Mouse (Mus musculus) MEL (cell line): Measurements from ENCODE around the gene Pbx2. TPM values are rescaled to one million over a fixed set of nuclear protein-coding genes. Genes with fewer than 3 reads are reported as not detected.
A peak's percentile ranks its signal among the peaks of the same experiment; 100 is the strongest.

Experiments
- DNase-seq: peaks from one replicate; pipeline ENCODE4 v3.0.0; 2011; ENCODE audit warnings: low read depth, low spot score
- H3K27ac ChIP-seq: 2 replicates; pipeline ENCODE4 v1.5.1; 2012; ENCODE audit warnings: low read depth, mild to moderate bottlenecking, control low read depth, low read length, moderate library complexity; ENCODE audit not compliant: control insufficient read depth
- H3K27me3 ChIP-seq, 2 experiments: fragments of 150-350 bp in 1 of 2; sonication (generic) in 1 of 2; 2 replicates each; pipeline ENCODE4 v1.6.1; 2012; ENCODE audit warnings: low read length in 2 of 2, mild to moderate bottlenecking in 2 of 2, improper control_type of control experiment in 1 of 2, moderate library complexity in 1 of 2; ENCODE audit not compliant: insufficient read depth in 2 of 2, control insufficient read depth in 1 of 2
- H3K36me3 ChIP-seq, 2 experiments: 2 replicates each; pipeline ENCODE4 v1.6.1; 2012 to 2014; ENCODE audit warnings: low read length in 2 of 2, improper control_type of control experiment in 1 of 2, inconsistent platforms in 1 of 2, mild to moderate bottlenecking in 1 of 2; ENCODE audit not compliant: insufficient read depth in 2 of 2, control insufficient read depth in 1 of 2
- H3K4me1 ChIP-seq, 2 experiments: fragments of 150-350 bp in 1 of 2; sonication (generic) in 1 of 2; 2 replicates each; pipeline ENCODE4 v1.6.1; 2012; ENCODE audit warnings: low read length in 2 of 2, improper control_type of control experiment in 1 of 2, mild to moderate bottlenecking in 1 of 2; ENCODE audit not compliant: insufficient read depth in 2 of 2, control insufficient read depth in 1 of 2
- H3K4me3 ChIP-seq, 2 experiments: fragments of 150-350 bp in 1 of 2; sonication (generic) in 1 of 2; 2 replicates each; pipeline ENCODE4 v1.5.1; 2012; ENCODE audit warnings: low read depth in 2 of 2, low read length in 2 of 2, mild to moderate bottlenecking in 2 of 2, moderate library complexity in 2 of 2, control low read depth in 1 of 2, improper control_type of control experiment in 1 of 2; ENCODE audit not compliant: control insufficient read depth in 1 of 2, insufficient read depth in 1 of 2
- H3K79me2 ChIP-seq: 2 replicates; pipeline ENCODE4 v1.6.1; 2012; ENCODE audit warnings: mild to moderate bottlenecking, low read length, moderate library complexity; ENCODE audit not compliant: control insufficient read depth, poor library complexity, insufficient read depth
- H3K9ac ChIP-seq: 2 replicates; pipeline ENCODE4 v1.6.1; 2012; ENCODE audit warnings: low read depth, mild to moderate bottlenecking, control low read depth, low read length, moderate library complexity; ENCODE audit not compliant: control insufficient read depth, poor library complexity, severe bottlenecking
- H3K9me3 ChIP-seq: fragments of 150-350 bp; sonication (generic); replicated peaks from 2 replicates; pipeline ENCODE4 v1.6.1; 2012; ENCODE audit warnings: mild to moderate bottlenecking, low read length, improper control_type of control experiment, moderate library complexity; ENCODE audit not compliant: insufficient read depth
- BHLHE40 ChIP-seq: IDR thresholded peaks from 2 replicates; pipeline ENCODE4 v1.6.1; 2012; ENCODE audit warnings: low read depth, mild to moderate bottlenecking, inconsistent platforms, low read length, improper control_type of control experiment, borderline replicate concordance
- CHD1 ChIP-seq: IDR thresholded peaks from 2 replicates; pipeline ENCODE4 v1.6.1; 2012; ENCODE audit warnings: low read depth, mild to moderate bottlenecking, inconsistent platforms, low read length, improper control_type of control experiment
- CHD2 ChIP-seq: IDR thresholded peaks from 2 replicates; pipeline ENCODE4 v1.6.1; 2011; ENCODE audit warnings: low read length, improper control_type of control experiment
- CTCF ChIP-seq, 3 experiments: IDR thresholded peaks in 2 of 3; conservative IDR thresholded peaks in 1 of 3; 2 replicates each; pipeline ENCODE4 v1.5.1; 2011 to 2012; ENCODE audit warnings: low read length in 3 of 3, low read depth in 2 of 3, mild to moderate bottlenecking in 2 of 3, improper control_type of control experiment in 1 of 3, inconsistent platforms in 1 of 3, mixed read lengths in 1 of 3, moderate library complexity in 1 of 3; ENCODE audit not compliant: control insufficient read depth in 1 of 3, insufficient read depth in 1 of 3, poor library complexity in 1 of 3, severe bottlenecking in 1 of 3
- E2F4 ChIP-seq: IDR thresholded peaks from 2 replicates; pipeline ENCODE4 v1.6.1; 2011; ENCODE audit warnings: low read depth, low read length, improper control_type of control experiment, borderline replicate concordance
- EP300 ChIP-seq, 2 experiments: IDR thresholded peaks; 2 replicates each; pipeline ENCODE4 v1.6.1; 2011; ENCODE audit warnings: improper control_type of control experiment in 2 of 2, low read length in 2 of 2, low read depth in 1 of 2, mild to moderate bottlenecking in 1 of 2
- ETS1 ChIP-seq: IDR thresholded peaks from 2 replicates; pipeline ENCODE4 v1.6.1; 2012; ENCODE audit warnings: low read depth, mild to moderate bottlenecking, inconsistent platforms, low read length, improper control_type of control experiment, moderate library complexity
- GABPA ChIP-seq: IDR thresholded peaks from 2 replicates; pipeline ENCODE4 v1.6.1; 2012; ENCODE audit warnings: low read depth, mild to moderate bottlenecking, inconsistent platforms, low read length, improper control_type of control experiment, moderate library complexity
- GATA1 ChIP-seq: IDR thresholded peaks from 2 replicates; pipeline ENCODE4 v1.6.1; 2011; ENCODE audit warnings: low read depth, low read length, improper control_type of control experiment
- HCFC1 ChIP-seq: IDR thresholded peaks from 2 replicates; pipeline ENCODE4 v1.6.1; 2012; ENCODE audit warnings: low read depth, mild to moderate bottlenecking, inconsistent platforms, low read length, improper control_type of control experiment, moderate library complexity
- JUND ChIP-seq: IDR thresholded peaks from 2 replicates; pipeline ENCODE4 v1.6.1; 2011; ENCODE audit warnings: low read depth, mild to moderate bottlenecking, improper control_type of control experiment, low read length
- KAT2A ChIP-seq: conservative IDR thresholded peaks from 2 replicates; pipeline ENCODE4 v1.6.1; 2012; ENCODE audit warnings: low read depth, low read length, improper control_type of control experiment, inconsistent platforms
- MAFK ChIP-seq: IDR thresholded peaks from 2 replicates; pipeline ENCODE4 v1.6.1; 2011; ENCODE audit warnings: low read depth, mild to moderate bottlenecking, low read length, improper control_type of control experiment, borderline replicate concordance
- MAX ChIP-seq: IDR thresholded peaks from 2 replicates; pipeline ENCODE4 v1.6.1; 2011; ENCODE audit warnings: low read length, improper control_type of control experiment
- MAZ ChIP-seq: IDR thresholded peaks from 2 replicates; pipeline ENCODE4 v1.6.1; 2012; ENCODE audit warnings: low read depth, mild to moderate bottlenecking, inconsistent platforms, low read length, improper control_type of control experiment
- MEF2A ChIP-seq: IDR thresholded peaks from 2 replicates; pipeline ENCODE4 v1.6.1; 2014; ENCODE audit warnings: low read depth, mild to moderate bottlenecking, inconsistent platforms, low read length, improper control_type of control experiment; ENCODE audit not compliant: poor library complexity, insufficient replicate concordance, severe bottlenecking; ENCODE audit errors: extremely low read depth
- MXI1 ChIP-seq: IDR thresholded peaks from 2 replicates; pipeline ENCODE4 v1.6.1; 2011; ENCODE audit warnings: mild to moderate bottlenecking, low read depth, low read length, improper control_type of control experiment
- MYB ChIP-seq: IDR thresholded peaks from 2 replicates; pipeline ENCODE4 v1.6.1; 2011; ENCODE audit warnings: mild to moderate bottlenecking, low read depth, low read length, improper control_type of control experiment
- MYC ChIP-seq: IDR thresholded peaks from 2 replicates; pipeline ENCODE4 v1.6.1; 2011; ENCODE audit warnings: low read depth, mild to moderate bottlenecking, low read length, improper control_type of control experiment, moderate library complexity
- NELFE ChIP-seq: IDR thresholded peaks from 2 replicates; pipeline ENCODE4 v1.6.1; 2011; ENCODE audit warnings: low read depth, low read length, improper control_type of control experiment
- POLR2AphosphoS2 ChIP-seq: IDR thresholded peaks from 2 replicates; pipeline ENCODE4 v1.6.1; 2011; ENCODE audit warnings: low read length, improper control_type of control experiment
- RAD21 ChIP-seq: IDR thresholded peaks from 2 replicates; pipeline ENCODE4 v1.6.1; 2011; ENCODE audit warnings: mild to moderate bottlenecking, low read depth, low read length, improper control_type of control experiment
- SIN3A ChIP-seq: IDR thresholded peaks from 2 replicates; pipeline ENCODE4 v1.6.1; 2012; ENCODE audit warnings: low read length, improper control_type of control experiment, inconsistent platforms
- SMC3 ChIP-seq: IDR thresholded peaks from 2 replicates; pipeline ENCODE4 v1.6.1; 2011; ENCODE audit warnings: low read depth, low read length, improper control_type of control experiment
- TBP ChIP-seq: IDR thresholded peaks from 2 replicates; pipeline ENCODE4 v1.8.0; 2011; ENCODE audit warnings: low read depth, low read length, improper control_type of control experiment
- UBTF ChIP-seq: IDR thresholded peaks from 2 replicates; pipeline ENCODE4 v1.6.1; 2012; ENCODE audit warnings: low read depth, mild to moderate bottlenecking, inconsistent platforms, low read length, improper control_type of control experiment, moderate library complexity, borderline replicate concordance; ENCODE audit not compliant: insufficient read depth
- USF1 ChIP-seq: IDR thresholded peaks from 2 replicates; pipeline ENCODE4 v1.6.1; 2014; ENCODE audit warnings: low read depth, mild to moderate bottlenecking, inconsistent platforms, low read length, improper control_type of control experiment, moderate library complexity
- ZC3H11A ChIP-seq: IDR thresholded peaks from 2 replicates; pipeline ENCODE4 v1.6.1; 2012; ENCODE audit warnings: low read depth, mild to moderate bottlenecking, inconsistent platforms, low read length, improper control_type of control experiment
- ZKSCAN1 ChIP-seq: IDR thresholded peaks from 2 replicates; pipeline ENCODE4 v1.6.1; 2012; ENCODE audit warnings: low read depth, mild to moderate bottlenecking, inconsistent platforms, low read length, improper control_type of control experiment, moderate library complexity
- ZMIZ1 ChIP-seq: IDR thresholded peaks from 2 replicates; pipeline ENCODE4 v1.6.1; 2012; ENCODE audit warnings: low read depth, mild to moderate bottlenecking, inconsistent platforms, low read length, improper control_type of control experiment, moderate library complexity
- ZNF384 ChIP-seq: IDR thresholded peaks from 2 replicates; pipeline ENCODE4 v1.6.1; 2012; ENCODE audit warnings: low read depth, mild to moderate bottlenecking, inconsistent platforms, low read length, improper control_type of control experiment
- polyA plus RNA-seq, 2 experiments: library from polyadenylated mRNA; stranded (reverse) in 1 of 2; unstranded in 1 of 2; fragments of >175 nt in 1 of 2; fragments of >200 nt in 1 of 2; gene quantifications; 2 replicates each; pipeline versions ENCODE4 v1.2.1 to v1.2.4; 2012; ENCODE audit warnings: low replicate concordance in 2 of 2, low read depth in 1 of 2; ENCODE audit not compliant: insufficient read length in 2 of 2, insufficient read depth in 1 of 2, missing spikeins in 1 of 2
- total RNA-seq: library from RNA; depleted of rRNA; stranded (reverse); fragments of 300-350 nt; gene quantifications from 2 replicates; pipeline ENCODE4 v1.2.3, GENCODE M21; 2012

Gene Pbx2
- total and polyA plus RNA-seq, 3 experiments: 40.3 to 76.7 TPM; not detected in 1

GRCm38 (mm10) chr17:34643944-34644343 is 52.9 kb downstream of the Pbx2 start:
- Histone ChIP-seq H3K4me3 (no peak overlapping the region), H3K27me3 (peaks cover 0 to 3% of the 10 kb centered on the region in 2 experiments; a peak in 1 of 4 replicates), H3K9ac (no peak overlapping the region), H3K4me1 (peaks cover 0 to 20% of the 10 kb centered on the region in 2 experiments; a peak in 3 of 4 replicates), H3K27ac (no peak overlapping the region), H3K79me2 (peaks cover 15% of the 10 kb centered on the region), H3K36me3 (peaks cover 0 to 12% of the 10 kb centered on the region in 2 experiments; a peak in 2 of 4 replicates), H3K9me3 (no peaks in the 10 kb centered on the region)
- DNase-seq: no peak
- TF ChIP-seq MYC: no peak
- no peak for TF ChIP-seq KAT2A
- no peak for TF ChIP-seq MXI1
- TF ChIP-seq MAX: no peak
- TF ChIP-seq NELFE: no peak; the same call in 1 of the 2 replicates
- no peak for TF ChIP-seq ZKSCAN1
- no peak for TF ChIP-seq ETS1
- no peak for TF ChIP-seq MYB
- no peak for TF ChIP-seq MEF2A
- no peak for TF ChIP-seq UBTF

GRCm38 (mm10) chr17:34644608-34645007 is 53.5 kb downstream of the Pbx2 start, which contains the start of gene Fkbpl:
Fkbpl (plus strand) TSS chr17:34644764.
- peak within 1 kb of the TSS; percentile 63 to 67 for H3K4me3 ChIP-seq
- peaks cover 0 to 12% of the 10 kb centered on the region in 2 experiments; a peak in 2 of 4 replicates for H3K36me3 ChIP-seq
- peak; percentile 99 for DNase-seq
- peaks cover 15% of the 10 kb centered on the region for H3K79me2 ChIP-seq
- peak within 1 kb of the TSS; percentile 81 for H3K9ac ChIP-seq
- peaks cover 0 to 20% of the 10 kb centered on the region in 2 experiments; a peak in 3 of 4 replicates for H3K4me1 ChIP-seq
- no peaks in the 10 kb centered on the region for H3K9me3 ChIP-seq
- no peaks in the 10 kb centered on the region for H3K27me3 ChIP-seq
- H3K27ac ChIP-seq: peak within 1 kb of the TSS; percentile 76
- 0 out of 2 replicates have a peak, but pooled peaks have one; percentile 13 for TF ChIP-seq GATA1
- TF ChIP-seq GABPA: no peak
- no peak; the same call in 1 of the 2 replicates for TF ChIP-seq POLR2AphosphoS2
- TF ChIP-seq HCFC1: peak; percentile 92
- no peak for TF ChIP-seq CHD1
- TF ChIP-seq ZNF384: no peak
- TF ChIP-seq JUND: no peak
- no peak; the same call in 1 of the 2 replicates for TF ChIP-seq TBP
- no peak for TF ChIP-seq MAFK
- no peak for TF ChIP-seq UBTF
- TF ChIP-seq SMC3: no peak
- TF ChIP-seq NELFE: peak; percentile 46; the same call in 1 of the 2 replicates
- no peak for TF ChIP-seq MAX
- TF ChIP-seq ZKSCAN1: no peak
- TF ChIP-seq BHLHE40: no peak
- TF ChIP-seq USF1: no peak
- TF ChIP-seq E2F4: no peak
- TF ChIP-seq ZC3H11A: no peak
- 0 out of 2 replicates have a peak, but pooled peaks have one; percentile 29 for TF ChIP-seq ZMIZ1
- no peak for TF ChIP-seq EP300 (IDR thresholded peaks at IDR 0.05; ENCODE audit: low read depth in 1 of 2, low read length in 2 of 2)
- TF ChIP-seq CTCF (IDR thresholded peaks at IDR 0.05 in 2 of 3, conservative IDR thresholded peaks at IDR 0.05 in 1 of 3; ENCODE audit: control insufficient read depth in 1 of 3, insufficient read depth in 1 of 3, low read depth in 2 of 3, low read length in 3 of 3, poor library complexity in 1 of 3, severe bottlenecking in 1 of 3): no peak
- TF ChIP-seq MYC: no peak
- TF ChIP-seq KAT2A: peak; percentile 46; the same call in 1 of the 2 replicates
- TF ChIP-seq MAZ: 0 out of 2 replicates have a peak, but pooled peaks have one; percentile 12
- TF ChIP-seq RAD21: no peak
- TF ChIP-seq CHD2: no peak
- peak; percentile 100 for TF ChIP-seq SIN3A
